Mouse (Mus musculus) spleen, postnatal 4 days (tissue): ENCODE measurements around the gene 1810009A15Rik.
"Not testable (repeated sequence)": the region's sequence is repeated elsewhere in the genome, so short reads cannot be mapped to it uniquely, and the experiment has no call there.

Source experiments
- DNase-seq, 2 experiments: peaks; one replicate each; pipeline ENCODE4 v3.0.0; 2022; ENCODE audit warnings: low spot score in 2 of 2

1810009A15Rik gene

DNA sequence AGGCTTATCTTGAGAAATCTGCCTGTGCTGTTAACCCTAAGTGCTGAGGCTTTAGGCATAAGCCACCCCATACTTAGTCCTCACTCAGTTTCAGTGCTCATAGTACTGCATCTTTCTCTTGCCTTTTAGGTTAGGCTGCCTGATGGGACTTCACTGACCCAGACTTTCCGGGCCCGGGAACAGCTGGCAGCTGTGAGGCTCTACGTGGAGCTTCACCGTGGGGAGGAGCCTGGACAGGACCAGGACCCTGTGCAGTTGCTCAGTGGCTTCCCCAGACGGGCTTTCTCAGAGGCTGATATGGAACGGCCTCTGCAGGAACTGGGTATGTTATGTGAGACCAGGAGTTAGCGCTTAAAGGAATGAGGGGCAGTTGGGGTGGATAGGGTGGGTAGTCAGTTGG is 13.6 kb upstream of the 1810009A15Rik start:
- no peak for DNase-seq

DNA sequence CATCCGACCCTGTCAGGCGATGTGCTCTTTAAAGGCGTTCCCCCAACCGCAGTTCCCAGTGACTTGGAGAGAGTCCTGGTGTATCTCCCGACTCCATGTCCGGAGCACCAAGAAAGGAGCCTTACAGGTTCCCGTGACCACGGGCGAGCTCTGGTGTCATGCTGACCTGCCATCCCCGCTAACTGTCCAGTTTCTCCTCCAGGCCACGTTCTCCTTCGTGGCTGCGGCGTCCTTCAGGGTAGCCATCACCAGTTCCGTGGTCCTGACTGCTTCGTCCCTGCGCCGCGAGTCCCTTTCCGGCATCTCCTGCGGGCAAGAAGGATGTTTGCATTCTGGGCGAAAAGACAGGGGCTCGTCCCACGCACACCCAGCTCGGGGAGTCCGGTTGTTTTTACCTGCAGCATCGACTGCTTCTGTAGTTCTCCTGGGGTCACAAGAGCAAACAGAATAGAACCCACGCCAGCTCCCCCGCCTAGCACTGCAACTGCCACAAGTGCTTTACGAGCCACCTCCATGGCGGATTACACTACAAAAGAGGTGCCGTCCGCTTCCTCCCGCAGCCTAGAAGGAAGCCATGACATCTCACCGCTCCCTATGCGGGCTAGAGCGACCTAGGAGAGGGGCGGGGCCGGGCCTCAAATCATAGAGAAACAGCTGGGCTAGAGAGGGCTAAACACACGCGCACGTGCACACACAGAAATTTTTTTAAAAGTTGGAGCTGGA is 8.2 kb upstream of the 1810009A15Rik start, which contains the start of gene Uqcc3:
TSS of gene Uqcc3 (minus strand) at position 613 of the 723 bp plus-strand sequence.
- DNase-seq, result peak; percentile 91 to 94

DNA sequence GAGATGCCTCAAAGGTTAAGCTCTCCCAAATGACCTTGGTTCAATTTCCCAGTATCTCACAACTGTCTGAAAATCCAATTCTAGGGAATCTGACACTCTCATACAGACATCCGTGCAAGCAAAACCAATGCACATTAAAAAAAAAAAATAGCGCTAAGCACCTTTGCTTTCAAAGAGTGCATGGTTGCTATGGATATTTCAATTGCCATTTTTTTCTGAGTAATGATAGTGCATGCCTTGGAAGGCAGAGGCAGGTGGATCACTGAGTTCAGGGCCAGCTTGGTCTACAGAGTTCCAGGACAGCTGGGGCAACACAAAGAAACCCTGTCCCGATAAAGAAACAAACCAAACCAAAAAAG is 7.6 kb upstream of the 1810009A15Rik start:
- no peak for DNase-seq

DNA sequence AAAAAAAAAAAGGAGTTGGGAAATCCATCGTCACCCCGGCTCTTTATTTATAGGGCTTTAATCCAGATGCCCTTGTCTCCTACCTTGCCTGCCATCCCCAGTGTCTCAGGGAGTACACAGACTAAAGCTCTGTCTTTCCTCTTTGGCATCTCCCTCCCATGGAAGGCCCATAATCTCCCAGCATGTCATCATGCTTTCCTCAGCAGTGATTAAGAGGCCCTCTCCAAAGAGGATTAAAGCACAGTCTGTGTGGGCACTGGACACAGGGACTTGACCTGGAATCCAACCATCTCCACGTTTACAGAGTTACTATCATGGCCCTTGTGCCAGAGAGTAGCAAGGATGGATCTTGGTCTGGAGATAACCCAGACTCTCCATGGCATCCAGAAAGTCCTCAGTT is 5.0 kb upstream of the 1810009A15Rik start, which contains the start of the genes Lbhd1 and Gm49403:
TSS of gene Lbhd1 (plus strand) at position 117 of the 400 bp plus-strand sequence.
TSS of gene Gm49403 (plus strand) at position 315 of the 400 bp plus-strand sequence.
- DNase-seq, result no peak

DNA sequence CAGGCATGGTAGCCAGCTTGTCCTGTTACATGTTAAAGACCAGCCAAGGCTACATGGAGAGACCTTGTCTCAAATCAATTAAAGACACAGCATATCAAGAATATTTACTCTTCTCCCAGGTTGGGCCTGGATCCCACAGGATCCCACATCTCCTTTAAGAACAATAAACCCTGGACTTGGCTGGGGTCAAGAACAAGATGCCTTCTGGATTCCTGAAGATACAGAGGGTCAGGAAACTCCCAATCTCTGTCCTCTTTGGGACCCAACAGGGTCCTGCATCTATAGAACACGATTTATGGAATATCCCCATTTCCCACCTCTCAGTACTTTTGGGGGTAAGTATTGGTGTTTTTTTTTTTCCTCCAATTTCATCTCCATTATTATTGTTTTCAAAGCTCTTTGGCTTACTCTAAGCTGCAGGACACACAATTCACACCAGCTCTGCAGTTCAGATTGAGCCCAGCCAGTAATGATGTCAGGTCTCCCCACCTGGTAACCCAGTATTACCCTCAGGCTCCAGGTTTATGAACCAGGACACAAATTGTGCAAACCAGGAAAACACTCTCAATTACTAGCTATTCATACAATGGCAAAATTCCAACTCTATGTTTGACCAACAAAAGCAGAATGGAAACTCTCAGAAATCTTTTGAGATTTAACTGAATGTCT is 1.6 kb upstream of the 1810009A15Rik start:
- DNase-seq, result no peak

DNA sequence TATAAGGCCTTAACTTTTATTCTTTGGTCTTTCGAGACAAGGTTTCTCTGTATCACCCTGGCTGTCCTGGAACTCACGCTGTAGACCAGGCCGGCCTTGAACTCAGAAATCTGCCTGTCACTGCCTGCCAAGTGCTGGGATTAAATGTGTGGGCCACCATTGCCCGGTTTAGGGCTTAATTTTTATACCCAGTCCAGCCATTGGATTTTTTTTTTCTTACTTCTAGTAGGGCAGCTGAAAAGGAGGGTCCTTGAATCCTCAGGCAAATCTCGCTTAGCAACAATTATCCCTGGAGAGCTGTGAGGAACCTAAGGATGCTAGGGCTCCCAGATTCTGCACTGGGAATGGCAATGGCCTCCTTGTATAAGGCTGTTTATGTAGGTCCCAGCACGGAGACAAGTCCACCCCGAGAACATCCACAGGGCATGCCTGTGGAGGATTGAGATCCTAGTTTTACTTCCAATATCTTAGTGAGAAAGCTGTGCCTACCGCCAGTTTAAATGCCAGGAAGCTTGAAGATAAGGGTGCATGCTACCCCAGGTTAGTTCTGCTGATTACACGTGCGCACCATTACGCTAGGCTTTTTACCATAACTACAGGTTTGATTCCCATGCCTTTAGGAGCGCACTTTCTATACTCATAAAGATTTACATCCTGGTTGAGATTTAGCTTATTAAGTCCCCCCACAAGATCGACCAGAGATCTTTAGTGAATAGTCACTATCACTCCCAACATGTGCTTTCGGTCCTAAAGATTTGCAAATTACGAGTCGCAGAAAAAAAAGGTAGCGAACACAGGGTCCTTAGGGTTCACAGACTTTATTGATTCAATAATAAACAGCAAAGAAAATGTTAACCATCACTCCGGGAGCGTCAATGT is 829 bp upstream of the 1810009A15Rik start:
- DNase-seq, result no peak

DNA sequence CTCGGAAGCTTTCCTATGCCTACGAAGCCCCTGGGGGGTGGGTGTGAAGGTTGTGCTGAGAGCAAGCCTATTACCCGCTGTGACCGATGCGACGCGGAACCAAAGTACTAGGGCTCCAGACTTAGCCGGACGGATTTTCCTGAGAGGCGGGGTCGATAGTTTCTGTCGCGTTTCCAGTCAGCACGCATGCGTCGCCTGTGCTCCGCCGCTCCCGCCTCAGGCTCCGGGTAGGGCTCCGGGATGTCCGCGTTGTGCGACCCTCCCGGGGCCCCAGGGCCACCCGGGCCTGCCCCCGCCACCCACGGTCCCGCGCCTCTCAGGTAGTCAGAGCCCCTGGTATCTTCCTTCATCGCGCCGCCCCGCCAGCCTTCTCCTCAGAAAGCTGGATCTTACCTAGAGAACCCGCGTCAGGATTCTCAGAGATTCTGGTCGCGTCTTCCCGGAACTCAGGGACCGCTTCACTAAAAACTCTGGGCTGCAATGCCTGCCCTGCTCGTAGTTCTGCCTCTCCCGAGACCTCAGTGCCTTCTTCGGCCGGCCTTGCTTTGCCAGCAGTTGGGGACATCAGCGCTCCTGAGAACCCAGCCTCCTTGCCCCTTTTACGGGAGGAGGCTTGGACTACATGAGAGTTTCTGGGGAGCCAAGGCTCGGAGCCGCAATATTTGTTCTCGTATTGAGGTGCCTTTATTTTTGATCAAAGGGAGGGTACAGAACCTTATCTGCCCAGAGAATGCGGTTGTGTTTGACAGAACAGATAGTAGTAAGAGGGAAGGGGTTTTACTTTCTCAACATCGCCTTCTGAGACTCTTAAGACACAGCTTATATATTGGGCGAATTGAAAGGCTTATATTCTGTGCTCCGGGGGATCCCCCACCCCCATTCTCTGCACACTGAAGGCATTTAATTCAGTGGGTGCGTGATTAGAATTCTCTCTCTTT is 4.4 kb downstream of the 1810009A15Rik start, which contains the start of gene Ints5:
TSS of gene Ints5 (plus strand) at position 177 of the 938 bp plus-strand sequence.
- DNase-seq, result peak; percentile 86 to 94

DNA sequence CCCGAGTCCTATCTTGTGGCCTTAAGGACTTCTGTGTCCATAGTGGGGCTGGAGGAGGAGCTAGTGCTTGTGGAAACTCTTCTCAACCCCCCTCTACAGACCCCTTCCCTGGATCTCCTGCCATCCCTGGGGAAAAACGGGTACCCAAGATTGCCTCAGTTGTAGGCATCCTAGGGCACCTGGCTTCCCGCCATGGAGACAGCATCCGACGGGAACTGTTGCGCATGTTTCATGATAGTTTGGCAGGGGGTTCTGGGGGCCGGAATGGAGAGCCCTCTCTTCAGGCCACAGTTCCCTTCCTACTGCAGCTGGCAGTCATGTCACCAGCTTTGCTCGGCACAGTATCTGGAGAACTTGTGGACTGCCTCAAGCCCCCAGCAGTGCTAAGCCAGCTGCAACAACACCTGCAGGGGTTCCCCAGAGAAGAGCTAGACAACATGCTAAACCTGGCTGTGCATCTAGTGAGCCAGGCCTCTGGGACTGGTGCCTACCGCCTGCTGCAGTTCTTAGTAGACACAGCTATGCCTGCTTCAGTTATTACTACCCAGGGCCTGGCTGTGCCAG is 6.8 kb downstream of the 1810009A15Rik start:
- no peak for DNase-seq

DNA sequence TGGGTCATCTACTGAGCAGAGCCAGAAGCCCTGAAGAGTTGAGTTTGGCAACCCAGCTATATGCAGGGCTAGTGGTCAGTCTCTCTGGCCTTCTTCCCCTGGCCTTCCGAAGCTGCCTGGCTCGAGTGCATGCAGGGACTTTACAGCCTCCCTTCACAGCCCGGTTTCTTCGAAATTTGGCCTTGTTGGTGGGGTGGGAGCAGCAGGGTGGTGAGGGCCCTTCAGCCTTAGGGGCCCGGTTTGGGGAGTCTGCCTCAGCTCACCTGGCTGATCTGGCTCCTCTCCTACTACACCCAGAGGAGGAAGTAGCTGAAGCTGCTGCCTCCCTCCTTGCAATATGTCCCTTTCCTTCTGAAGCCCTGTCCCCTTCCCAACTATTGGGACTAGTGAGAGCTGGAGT is 7.6 kb downstream of the 1810009A15Rik start:
- DNase-seq, result not testable (repeated sequence)

DNA sequence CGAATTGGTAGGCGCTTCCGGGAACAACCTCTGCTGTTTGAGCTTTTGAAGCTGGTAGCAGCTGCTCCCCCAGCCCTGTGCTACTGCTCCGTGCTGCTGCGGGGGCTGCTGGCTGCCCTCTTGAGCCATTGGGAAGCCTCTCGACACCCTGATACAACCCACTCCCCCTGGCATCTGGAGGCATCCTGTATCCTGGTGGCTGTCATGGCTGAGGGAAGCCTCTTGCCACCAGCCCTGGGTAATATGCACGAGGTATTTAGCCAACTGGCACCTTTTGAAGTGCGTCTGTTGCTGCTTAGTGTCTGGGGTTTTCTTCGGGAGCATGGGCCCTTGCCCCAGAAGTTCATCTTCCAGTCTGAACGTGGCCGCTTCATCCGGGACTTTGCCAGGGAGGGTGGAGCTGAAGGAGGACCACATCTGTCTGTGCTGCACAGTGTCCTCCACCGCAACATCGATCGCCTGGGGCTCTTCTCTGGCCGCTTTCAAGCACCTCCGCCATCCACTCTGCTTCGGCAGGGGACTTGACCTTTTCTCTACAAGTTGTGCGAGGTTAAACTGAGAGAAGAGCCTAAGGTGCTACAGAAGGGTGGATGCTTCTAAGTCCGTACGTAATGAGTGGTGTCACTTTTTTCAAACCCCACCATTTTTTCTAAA is 8.7 kb downstream of the 1810009A15Rik start:
- peak in 1 of 2 experiments; percentile 70 for DNase-seq

DNA sequence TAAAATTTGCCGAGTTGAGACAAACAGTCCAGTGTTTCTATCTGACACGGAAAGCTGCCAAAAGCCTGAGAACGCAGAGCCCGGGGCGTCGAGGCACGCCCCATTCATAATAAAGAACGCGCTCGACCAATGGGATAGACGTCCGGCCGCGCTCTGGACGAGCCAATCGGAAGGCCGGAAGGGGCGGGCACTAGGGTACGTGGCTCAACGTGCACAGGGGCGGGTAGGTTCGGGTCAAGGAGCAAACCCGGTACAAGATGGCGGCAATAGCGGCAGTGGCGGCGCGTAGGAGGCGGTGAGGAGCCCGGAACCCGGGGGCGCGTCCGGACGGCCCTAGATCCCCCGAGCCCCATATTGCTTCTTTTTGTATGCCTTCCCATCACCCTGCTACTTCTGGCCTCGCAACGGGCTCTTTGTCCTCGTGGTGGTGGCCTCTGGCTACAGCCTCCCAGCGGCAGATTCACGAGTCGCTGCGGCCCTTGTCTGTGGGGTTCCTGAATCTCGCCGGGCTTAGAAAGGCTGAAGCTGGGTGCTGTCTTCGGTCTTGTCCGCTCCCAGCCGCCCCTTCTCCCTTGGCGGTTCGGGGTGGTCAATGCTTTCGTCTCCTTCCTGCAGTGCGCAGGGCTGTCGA is 9.3 kb downstream of the 1810009A15Rik start, which contains the start of gene Ganab:
TSS of gene Ganab (plus strand) at position 207 of the 631 bp plus-strand sequence.
- peak; percentile 95 to 97 for DNase-seq

DNA sequence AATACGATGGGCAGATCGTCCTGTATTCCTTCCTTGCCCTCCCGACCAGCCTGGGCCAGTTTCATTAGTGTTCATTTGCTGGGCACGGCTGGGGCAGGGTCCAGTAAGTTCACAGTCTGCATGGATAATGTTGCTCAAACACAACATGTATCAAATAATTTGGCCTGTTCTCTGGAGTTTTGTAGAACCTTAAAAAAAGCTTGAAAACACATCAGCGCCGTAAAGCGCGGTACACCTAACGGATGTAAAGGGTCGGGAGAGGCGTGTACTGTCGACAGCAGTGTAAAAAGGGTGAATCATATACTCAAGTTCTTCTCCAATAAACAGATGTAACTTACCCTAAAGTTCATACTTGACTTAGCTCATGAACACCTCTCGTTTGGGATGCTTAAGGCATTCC is 9.9 kb downstream of the 1810009A15Rik start:
- no peak for DNase-seq

DNA sequence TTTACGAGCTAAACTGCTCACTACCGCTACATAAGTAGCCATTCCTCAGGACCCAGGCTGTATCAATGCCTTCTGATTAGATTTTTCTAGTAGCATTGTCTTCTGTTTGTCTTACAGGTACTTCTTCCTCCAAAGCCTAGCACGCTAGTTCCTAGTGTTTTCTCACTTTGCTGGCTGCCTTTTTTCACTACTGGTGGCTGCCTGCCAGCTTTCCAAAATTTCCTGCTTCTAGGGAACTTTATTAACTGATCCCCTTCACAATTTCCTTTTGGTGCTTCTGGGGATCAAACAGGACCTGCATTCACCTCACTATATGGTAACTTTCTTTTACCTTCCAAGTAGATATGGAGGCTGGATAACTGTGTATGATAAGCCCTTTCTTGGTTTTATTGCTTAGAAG is 10.4 kb downstream of the 1810009A15Rik start:
- no peak for DNase-seq

DNA sequence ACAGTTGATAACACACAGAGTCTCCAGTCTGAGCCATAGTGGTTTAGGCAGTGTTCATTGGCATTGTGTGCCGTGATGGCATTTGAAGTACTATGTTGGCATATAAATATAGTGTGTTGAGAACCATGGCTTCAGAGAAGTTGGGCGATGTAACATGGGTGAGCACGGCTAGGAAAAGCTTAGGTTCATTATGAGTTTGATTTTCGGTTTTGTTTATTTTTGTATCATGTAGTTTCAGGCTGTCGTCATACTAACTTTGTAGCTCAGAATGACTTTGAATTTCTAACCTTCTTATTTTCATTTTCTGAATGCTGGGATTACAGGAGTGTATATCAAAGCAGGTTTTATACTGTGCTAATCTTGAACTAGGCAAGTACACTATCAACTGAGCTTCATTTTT is 14.8 kb downstream of the 1810009A15Rik start:
- DNase-seq, result no peak

DNA sequence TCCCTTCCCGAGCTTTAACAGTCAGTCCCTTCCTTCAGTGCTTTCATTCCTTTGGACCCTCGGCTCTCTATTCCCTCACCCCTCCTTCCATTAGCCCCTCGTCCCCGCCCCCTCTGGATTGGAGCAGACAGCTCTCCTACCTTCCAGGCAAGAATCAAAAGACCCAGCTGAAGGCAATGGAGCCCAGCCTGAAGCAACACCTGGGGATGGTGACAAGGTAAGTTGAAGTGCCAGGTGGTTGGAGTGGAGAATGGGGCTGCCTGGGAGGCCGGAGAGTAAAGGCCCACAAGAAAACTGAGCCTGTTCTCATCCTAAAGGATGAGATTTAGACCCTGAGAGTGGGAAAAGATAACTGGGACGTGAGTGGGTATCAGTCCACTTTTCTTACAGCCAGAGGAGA is 19.9 kb downstream of the 1810009A15Rik start:
- DNase-seq, result no peak

DNA sequence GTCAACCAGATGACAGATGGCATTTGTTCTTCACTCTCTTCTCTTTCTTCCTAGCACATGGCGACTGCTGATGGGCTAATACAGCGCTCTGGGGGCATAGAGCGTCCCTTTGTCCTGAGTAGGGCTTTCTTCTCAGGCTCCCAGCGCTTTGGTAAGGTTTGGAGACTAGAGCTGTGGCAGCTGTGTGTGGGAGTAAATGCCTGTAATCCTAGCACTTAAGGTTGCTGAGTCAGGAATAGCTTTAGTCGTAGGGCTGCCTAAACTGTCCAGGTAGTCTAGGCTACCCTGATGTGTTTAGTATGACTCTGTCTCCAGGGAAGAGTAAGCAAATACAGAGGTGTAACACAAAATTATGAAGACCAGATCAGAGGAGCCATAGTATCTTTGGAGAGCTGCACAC is 23.2 kb downstream of the 1810009A15Rik start:
- no peak for DNase-seq

DNA sequence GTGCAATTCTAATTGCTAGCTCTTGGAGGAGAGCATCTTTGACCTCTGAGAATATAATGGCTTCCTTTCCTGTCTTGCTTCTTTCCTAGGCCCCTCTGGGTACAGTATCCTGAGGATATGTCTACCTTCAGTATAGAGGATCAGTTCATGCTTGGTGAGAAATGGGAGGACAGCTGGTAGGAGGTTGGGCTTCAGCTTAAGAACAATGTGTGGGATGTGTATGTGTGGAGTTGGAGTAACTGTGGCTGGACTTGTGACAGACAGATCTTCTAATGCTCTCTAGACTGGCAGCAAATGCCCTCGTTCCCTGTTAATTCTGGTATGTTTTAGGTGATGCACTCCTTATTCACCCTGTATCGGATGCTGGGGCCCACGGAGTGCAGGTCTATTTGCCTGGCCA is 25.6 kb downstream of the 1810009A15Rik start:
- no peak for DNase-seq

DNA sequence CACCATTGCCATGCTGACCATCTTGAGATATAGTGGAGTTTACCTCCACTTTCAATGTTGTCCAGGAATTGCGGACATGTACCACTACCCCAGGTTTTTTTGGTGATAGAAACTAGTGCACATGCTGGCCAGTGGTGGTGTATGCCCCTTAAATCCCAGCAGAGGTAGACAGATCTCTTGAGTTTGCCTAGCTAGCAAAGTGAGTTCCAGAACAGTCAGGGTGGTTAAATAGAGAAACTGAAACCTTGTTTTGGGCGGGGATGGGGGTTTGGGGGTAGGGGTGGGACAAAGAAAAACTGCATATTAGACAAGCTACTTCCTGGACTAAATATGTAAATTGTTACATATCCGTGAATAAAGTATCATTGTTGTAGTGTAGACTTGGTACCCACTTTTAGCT is 30.3 kb downstream of the 1810009A15Rik start:
- no peak for DNase-seq

DNA sequence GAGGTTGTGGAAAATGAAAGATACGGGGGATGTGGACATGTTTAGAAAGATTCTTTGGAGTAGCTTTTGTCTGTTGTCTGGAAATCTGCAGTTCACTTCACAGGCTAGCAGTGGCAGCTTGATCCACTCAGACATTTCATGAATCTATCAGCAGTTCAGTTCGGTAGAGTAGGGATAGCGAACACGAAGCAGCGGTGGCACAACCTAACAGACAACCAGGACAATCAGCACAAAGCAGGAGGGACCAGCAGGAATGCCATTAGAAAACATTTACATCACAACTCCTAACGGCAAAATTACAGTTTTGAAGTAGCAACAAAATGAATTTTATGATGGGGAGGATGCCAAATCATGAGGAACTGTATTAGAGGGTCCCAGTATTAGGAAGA is 31.0 kb downstream of the 1810009A15Rik start:
- DNase-seq, result no peak
